Mouse (Mus musculus) kidney, adult 2 months (tissue): ENCODE measurements around the gene Cadps.

Experiments
- CTCF ChIP-seq: fragments of 200-500 bp; conservative IDR thresholded peaks from 2 replicates; pipeline ENCODE4 v1.5.1; 2011; ENCODE audit warnings: low read depth, mild to moderate bottlenecking, control low read depth, low read length, moderate library complexity, mixed read lengths; ENCODE audit not compliant: insufficient read depth, insufficient read length
- POLR2A ChIP-seq: fragments of 200-500 bp; IDR thresholded peaks from one replicate; pipeline ENCODE4 v1.6.1; 2011; ENCODE audit warnings: low read depth, low read length, control low read depth

- no peak for TF ChIP-seq CTCF
- TF ChIP-seq POLR2A, result no peak
Measured at GRCm38 (mm10) chr14:12527296-12527695, 295.6 kb downstream of the Cadps start.
